Mouse (Mus musculus): ENCODE results near the gene Actl7b.

Gene Actl7b

GRCm38 (mm10) chr4:56713155-56713554 lies 28.1 kb downstream of the Actl7b start:
- DNase-seq (ENCODE audit: low spot score) = no peak

- DNase-seq (ENCODE audit: low spot score) = peak; percentile 14
Measured at GRCm38 (mm10) chr4:56702234-56702633, 39.0 kb downstream of the Actl7b start.

DNA sequence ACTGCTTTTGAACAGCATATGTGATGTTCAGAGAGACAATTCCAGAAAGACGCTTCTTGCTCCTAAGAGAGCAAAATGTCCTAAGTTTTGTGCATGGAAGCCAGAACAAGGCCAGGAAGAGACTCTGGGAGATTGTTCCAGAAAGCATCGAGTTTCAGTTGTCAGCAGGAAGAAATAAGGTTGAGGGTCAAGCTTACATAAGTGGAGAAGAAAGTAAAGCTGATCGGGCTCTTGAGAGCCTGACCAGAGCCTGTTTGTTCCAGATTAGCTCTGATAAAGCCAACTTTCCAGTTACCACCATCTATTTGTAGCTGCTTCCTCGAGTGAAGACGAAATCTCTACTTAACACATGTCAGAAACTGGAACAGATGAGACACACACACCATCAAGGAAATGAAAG lies 42.6 kb downstream of the Actl7b start:
- DNase-seq (ENCODE audit: low spot score) = no peak

DNA sequence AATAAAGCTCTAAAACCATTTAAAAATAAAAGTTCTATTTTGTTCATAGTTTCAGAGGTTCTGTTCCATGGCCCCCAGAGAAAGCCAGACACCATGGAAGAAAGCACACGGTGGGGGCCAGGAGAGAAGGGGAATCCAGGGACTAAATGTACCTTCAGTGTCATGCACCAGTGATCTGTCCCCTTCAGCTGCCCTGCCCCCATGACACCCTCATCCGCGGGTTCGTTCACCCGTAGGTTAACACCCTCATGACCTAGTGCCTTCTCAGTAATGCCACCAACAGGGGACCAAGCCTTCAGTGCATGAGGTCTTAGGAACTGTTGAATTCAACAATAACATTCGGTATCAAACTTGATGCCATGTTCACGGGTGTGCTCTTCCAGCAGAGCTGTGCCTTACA lies 44.8 kb downstream of the Actl7b start:
- no peak for DNase-seq (ENCODE audit: low spot score)

All from MN1 (cell line).